Mouse (Mus musculus) heart, embryonic 11.5 days (tissue): Measurements from ENCODE around the gene Lef1. TPM values are rescaled to one million over a fixed set of nuclear protein-coding genes. Genes with fewer than 3 reads are reported as not detected.

ENCODE experiments used
- ATAC-seq: fragments of 200-750 bp; cut with Nextera tagmentation; replicated peaks from 2 replicates; pipeline ENCODE4 v1.8.0; 2017; ENCODE audit warnings: moderate library complexity; ENCODE audit not compliant: insufficient number of reproducible peaks, low FRiP score, low TSS enrichment
- H3K27ac ChIP-seq: fragments of 300-500 bp; sonication (generic); 2 replicates; pipeline ENCODE4 v1.5.1; 2014; ENCODE audit warnings: mild to moderate bottlenecking, low read depth, low read length
- H3K27me3 ChIP-seq: fragments of 300-500 bp; sonication (generic); 2 replicates; pipeline ENCODE4 v1.6.1; 2014; ENCODE audit warnings: mild to moderate bottlenecking, low read length, mixed read lengths; ENCODE audit not compliant: control insufficient read depth, insufficient read depth
- H3K36me3 ChIP-seq: fragments of 300-500 bp; sonication (generic); 2 replicates; pipeline ENCODE4 v1.6.1; 2014; ENCODE audit warnings: mild to moderate bottlenecking, low read length, moderate library complexity, mixed read lengths; ENCODE audit not compliant: control insufficient read depth, insufficient read depth
- H3K4me1 ChIP-seq: fragments of 300-500 bp; sonication (generic); 2 replicates; pipeline ENCODE4 v1.6.1; 2014; ENCODE audit warnings: low read length; ENCODE audit not compliant: control insufficient read depth, insufficient read depth
- H3K4me2 ChIP-seq: fragments of 300-500 bp; sonication (generic); 2 replicates; pipeline ENCODE4 v1.6.1; 2014; ENCODE audit warnings: mild to moderate bottlenecking, moderate library complexity
- H3K4me3 ChIP-seq: fragments of 300-500 bp; sonication (generic); 2 replicates; pipeline ENCODE4 v1.5.1; 2014; ENCODE audit warnings: low read depth, low read length
- H3K9ac ChIP-seq: fragments of 300-500 bp; sonication (generic); 2 replicates; pipeline ENCODE4 v1.6.1; 2014; ENCODE audit warnings: mild to moderate bottlenecking, low read depth, low read length, moderate library complexity
- H3K9me3 ChIP-seq: fragments of 300-500 bp; sonication (generic); replicated peaks from 2 replicates; pipeline ENCODE4 v1.6.1; 2016; ENCODE audit warnings: low read length; ENCODE audit not compliant: control insufficient read depth
- WGBS: fragments of 180-500 bp; shearing (Covaris S2); extraction: QIAGEN DNeasy Blood & Tissue Kit; methylation state at CpG from one replicate; pipeline ENCODE4 v1.1.7; 2014; ENCODE audit not compliant: insufficient replicate concordance; 5-methylcytosine and 5-hydroxymethylcytosine counted together
- polyA plus RNA-seq: library from polyadenylated mRNA; unstranded; fragments of >200 nt; fragmentation: Nextera tagmentation; extraction: Ambion mirVana; gene quantifications from 2 replicates; pipeline ENCODE4 v1.2.1, GENCODE M21; 2014

The Lef1 gene
- polyA plus RNA-seq, 1 experiment from 2014 or later = 19.6 TPM

GRCm38 (mm10) chr3:131078719-131079118 is 31.6 kb upstream of the Lef1 start:
- H3K27me3 ChIP-seq = no peaks in the 10 kb centered on the region
- H3K4me2 ChIP-seq = no peak overlapping the region
- WGBS = 71% methylated on average over 5 of the region's 5 CpGs
- no peaks in the 10 kb centered on the region for H3K9me3 ChIP-seq
- no peak overlapping the region for H3K9ac ChIP-seq
- H3K4me1 ChIP-seq = no peaks in the 10 kb centered on the region
- ATAC-seq = no peak
- H3K4me3 ChIP-seq = no peak overlapping the region
- H3K27ac ChIP-seq = no peak overlapping the region
- no peaks in the 10 kb centered on the region for H3K36me3 ChIP-seq

- Histone ChIP-seq H3K36me3 (no peaks in the 10 kb centered on the region), H3K27me3 (no peaks in the 10 kb centered on the region), H3K9ac (no peak overlapping the region), H3K27ac (no peak overlapping the region), H3K4me1 (no peaks in the 10 kb centered on the region), H3K4me2 (no peak overlapping the region), H3K9me3 (no peaks in the 10 kb centered on the region), H3K4me3 (no peak overlapping the region)
- ATAC-seq = no peak
- WGBS = 71% methylated on average over 6 of the region's 6 CpGs
Observed at GRCm38 (mm10) chr3:131083722-131084121, 26.5 kb upstream of the Lef1 start.

- Histone ChIP-seq H3K4me1 (peaks cover 3% of the 10 kb centered on the region), H3K27me3 (no peaks in the 10 kb centered on the region), H3K9ac (peak overlapping the region; percentile 50; the same call in 1 of the 2 replicates), H3K4me3 (peak overlapping the region; percentile 31), H3K36me3 (no peaks in the 10 kb centered on the region), H3K9me3 (no peaks in the 10 kb centered on the region), H3K27ac (no peak overlapping the region), H3K4me2 (peak overlapping the region; percentile 77)
- 7% methylated on average over 30 of the region's 30 CpGs for whole genome bisulfite sequencing
- peak; percentile 11; the same call in 1 of the 2 replicates for ATAC-seq
Observed at GRCm38 (mm10) chr3:131084718-131085561, 25.3 kb upstream of the Lef1 start.

- H3K27ac ChIP-seq = no peak overlapping the region
- H3K36me3 ChIP-seq = no peaks in the 10 kb centered on the region
- H3K27me3 ChIP-seq = no peaks in the 10 kb centered on the region
- WGBS = 51% methylated on average over 9 of the region's 9 CpGs
- no peak overlapping the region for H3K4me2 ChIP-seq
- no peak overlapping the region for H3K4me3 ChIP-seq
- no peak for ATAC-seq
- H3K9ac ChIP-seq = no peak overlapping the region
- H3K9me3 ChIP-seq = no peaks in the 10 kb centered on the region
- peaks cover 6% of the 10 kb centered on the region for H3K4me1 ChIP-seq
Observed at GRCm38 (mm10) chr3:131085978-131086377, 24.3 kb upstream of the Lef1 start.

GRCm38 (mm10) chr3:131089721-131090120 is 20.6 kb upstream of the Lef1 start:
- Histone ChIP-seq H3K4me1 (peaks cover 11% of the 10 kb centered on the region), H3K4me3 (no peak overlapping the region), H3K9ac (no peak overlapping the region), H3K36me3 (no peaks in the 10 kb centered on the region), H3K27me3 (no peaks in the 10 kb centered on the region), H3K27ac (no peak overlapping the region), H3K4me2 (no peak overlapping the region), H3K9me3 (no peaks in the 10 kb centered on the region)
- WGBS = 23% methylated on average over 3 of the region's 3 CpGs
- ATAC-seq = no peak

GRCm38 (mm10) chr3:131092113-131092512 is 18.2 kb upstream of the Lef1 start:
- no peak for ATAC-seq
- H3K9ac ChIP-seq = no peak overlapping the region
- no peaks in the 10 kb centered on the region for H3K27me3 ChIP-seq
- H3K4me2 ChIP-seq = no peak overlapping the region
- WGBS = 30% methylated on average over 6 of the region's 6 CpGs
- no peak overlapping the region for H3K4me3 ChIP-seq
- H3K27ac ChIP-seq = no peak overlapping the region
- no peaks in the 10 kb centered on the region for H3K36me3 ChIP-seq
- peaks cover 11% of the 10 kb centered on the region for H3K4me1 ChIP-seq
- no peaks in the 10 kb centered on the region for H3K9me3 ChIP-seq

GRCm38 (mm10) chr3:131093736-131094135 is 16.5 kb upstream of the Lef1 start:
- Histone ChIP-seq H3K4me3 (no peak overlapping the region), H3K4me2 (no peak overlapping the region), H3K27ac (no peak overlapping the region), H3K27me3 (no peaks in the 10 kb centered on the region), H3K9me3 (no peaks in the 10 kb centered on the region), H3K4me1 (peaks cover 11% of the 10 kb centered on the region), H3K9ac (no peak overlapping the region), H3K36me3 (no peaks in the 10 kb centered on the region)
- ATAC-seq = no peak
- 70% methylated on average over 12 of the region's 12 CpGs for WGBS

- Histone ChIP-seq H3K9ac (no peak overlapping the region), H3K27me3 (no peaks in the 10 kb centered on the region), H3K36me3 (no peaks in the 10 kb centered on the region), H3K4me1 (0 out of 2 replicates have a peak, but pooled peaks cover 5% of the 10 kb centered on the region), H3K4me2 (no peak overlapping the region), H3K27ac (no peak overlapping the region), H3K4me3 (no peak overlapping the region), H3K9me3 (no peaks in the 10 kb centered on the region)
- 80% methylated on average over 4 of the region's 4 CpGs for WGBS
- ATAC-seq = no peak
Observed at GRCm38 (mm10) chr3:131096105-131096504, 14.2 kb upstream of the Lef1 start.
